Mouse (Mus musculus) midbrain, embryonic 16.5 days (tissue): Measurements from ENCODE around the gene Hibadh. TPM values are rescaled to one million over a fixed set of nuclear protein-coding genes. Genes with fewer than 3 reads are reported as not detected.
A peak's percentile ranks its signal among the peaks of the same experiment; 100 is the strongest.
"Not testable (repeated sequence)": the region's sequence is repeated elsewhere in the genome, so short reads cannot be mapped to it uniquely, and the experiment has no call there.

Experiments
- ATAC-seq: fragments of 200-750 bp; cut with Nextera tagmentation; 2 replicates; pipeline ENCODE4 v1.8.0; 2017; ENCODE audit warnings: moderate TSS enrichment
- H3K27ac ChIP-seq: fragments of 300-500 bp; sonication (generic); 2 replicates; pipeline ENCODE4 v1.5.1; 2014; ENCODE audit warnings: mild to moderate bottlenecking, low read length, mixed read lengths
- H3K27me3 ChIP-seq: fragments of 300-500 bp; sonication (generic); 2 replicates; pipeline ENCODE4 v1.6.1; 2014; ENCODE audit warnings: low read depth, low read length, mixed read lengths; ENCODE audit not compliant: control insufficient read depth, insufficient read depth
- H3K36me3 ChIP-seq: fragments of 300-500 bp; sonication (generic); 2 replicates; pipeline ENCODE4 v1.6.1; 2014; ENCODE audit warnings: mild to moderate bottlenecking, low read length, moderate library complexity, mixed read lengths; ENCODE audit not compliant: control insufficient read depth, insufficient read depth
- H3K4me1 ChIP-seq: fragments of 300-500 bp; sonication (generic); 2 replicates; pipeline ENCODE4 v1.6.1; 2014; ENCODE audit warnings: mild to moderate bottlenecking, low read length, mixed read lengths; ENCODE audit not compliant: control insufficient read depth, insufficient read depth
- H3K4me2 ChIP-seq: fragments of 300-500 bp; sonication (generic); 2 replicates; pipeline ENCODE4 v1.6.1; 2014; ENCODE audit warnings: mild to moderate bottlenecking, low read length, mixed read lengths
- H3K4me3 ChIP-seq: fragments of 300-500 bp; sonication (generic); 2 replicates; pipeline ENCODE4 v1.5.1; 2014; ENCODE audit warnings: low read depth, mild to moderate bottlenecking, low read length, moderate library complexity, mixed read lengths
- H3K9ac ChIP-seq: fragments of 300-500 bp; sonication (generic); 2 replicates; pipeline ENCODE4 v1.6.1; 2014; ENCODE audit warnings: low read depth, low read length, mixed read lengths
- H3K9me3 ChIP-seq: fragments of 300-500 bp; sonication (generic); replicated peaks from 2 replicates; pipeline ENCODE4 v1.6.1; 2014; ENCODE audit warnings: mild to moderate bottlenecking, low read length, mixed read lengths; ENCODE audit not compliant: control insufficient read depth, poor library complexity, severe bottlenecking
- WGBS: fragments of 180-500 bp; shearing (Covaris S2); extraction: QIAGEN DNeasy Blood & Tissue Kit; methylation state at CpG from one replicate; pipeline ENCODE4 v1.1.7; 2014; 5-methylcytosine and 5-hydroxymethylcytosine counted together
- polyA plus RNA-seq: library from polyadenylated mRNA; unstranded; fragments of >200 nt; fragmentation: Nextera tagmentation; extraction: Ambion mirVana; gene quantifications from 2 replicates; pipeline ENCODE4 v1.2.1, GENCODE M21; 2015

Hibadh gene
- polyA plus RNA-seq, result 58.4 and 64.7 TPM in 2 replicates

DNA sequence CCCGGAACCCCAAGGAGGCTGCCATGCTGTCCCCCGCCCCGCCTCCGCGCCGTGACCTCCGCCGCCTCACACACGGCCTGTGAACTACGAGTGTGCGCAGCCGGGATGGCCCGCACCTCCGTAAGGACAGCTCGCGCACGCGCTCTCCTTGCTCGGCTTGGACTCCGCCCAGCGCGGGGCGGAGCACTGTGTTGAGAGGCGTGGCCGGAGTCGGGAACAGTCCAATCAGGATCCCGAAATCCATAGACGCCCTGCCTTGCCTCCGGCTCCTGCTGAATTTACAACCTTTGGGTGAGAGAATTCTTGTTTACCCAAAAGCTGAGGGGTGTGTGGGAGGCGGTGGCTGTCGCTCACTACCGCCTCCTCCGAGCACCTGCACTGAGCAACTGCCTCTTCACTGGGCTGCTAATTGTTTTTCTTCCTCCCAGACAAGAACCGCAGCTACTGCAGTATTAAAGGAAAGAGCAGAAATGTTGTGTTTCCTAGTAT, at the start of gene Hibadh:
Gene Hibadh, minus strand, starts transcription at position 166 of the 489 bp plus-strand sequence.
- Histone ChIP-seq H3K4me1 (peaks cover 9% of the 10 kb centered on the region), H3K36me3 (no peaks in the 10 kb centered on the region), H3K9ac (peak within 1 kb of the TSS; percentile 85), H3K4me2 (peak within 1 kb of the TSS; percentile 85), H3K27me3 (no peaks in the 10 kb centered on the region), H3K9me3 (no peaks in the 10 kb centered on the region), H3K4me3 (peak within 1 kb of the TSS; percentile 75), H3K27ac (peak within 1 kb of the TSS; percentile 80)
- peak; percentile 100 for ATAC-seq
- under 1% methylated on average over 34 of the region's 34 CpGs for WGBS

DNA sequence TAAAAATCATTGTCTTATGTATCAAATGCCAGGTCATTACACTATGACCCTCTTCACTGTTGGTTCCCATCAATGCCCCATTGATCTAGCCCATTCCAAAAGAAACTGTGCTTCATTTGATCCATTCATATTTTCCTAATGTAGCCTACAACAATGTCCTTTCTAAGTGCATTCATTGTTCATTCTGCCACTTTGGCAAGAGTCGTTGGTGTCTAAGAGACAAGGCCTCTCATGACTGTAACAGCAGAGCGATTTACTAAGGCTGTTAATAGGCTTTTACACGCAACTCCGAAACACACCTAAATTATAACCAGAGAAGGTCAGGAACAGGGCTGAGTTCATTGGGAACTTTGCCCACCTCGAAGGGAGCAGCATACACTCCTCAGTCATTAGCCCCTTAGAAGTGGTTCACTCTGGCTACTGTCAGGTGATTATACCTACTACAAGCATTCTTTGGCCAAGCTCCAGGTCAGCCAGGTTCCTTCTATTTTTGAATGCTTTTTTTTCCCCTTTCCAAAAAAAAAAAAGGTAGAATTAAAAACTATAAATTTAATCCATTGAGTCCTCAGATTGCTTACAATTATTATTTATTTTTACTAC, 46.8 kb upstream of the Hibadh start:
- no peak for ATAC-seq
- 76% methylated on average over 5 of the region's 5 CpGs for WGBS
- Histone ChIP-seq H3K4me3 (no peak overlapping the region), H3K27me3 (no peaks in the 10 kb centered on the region), H3K36me3 (no peaks in the 10 kb centered on the region), H3K4me2 (no peak overlapping the region), H3K9ac (no peak overlapping the region), H3K9me3 (no peaks in the 10 kb centered on the region), H3K4me1 (no peaks in the 10 kb centered on the region), H3K27ac (no peak overlapping the region)

DNA sequence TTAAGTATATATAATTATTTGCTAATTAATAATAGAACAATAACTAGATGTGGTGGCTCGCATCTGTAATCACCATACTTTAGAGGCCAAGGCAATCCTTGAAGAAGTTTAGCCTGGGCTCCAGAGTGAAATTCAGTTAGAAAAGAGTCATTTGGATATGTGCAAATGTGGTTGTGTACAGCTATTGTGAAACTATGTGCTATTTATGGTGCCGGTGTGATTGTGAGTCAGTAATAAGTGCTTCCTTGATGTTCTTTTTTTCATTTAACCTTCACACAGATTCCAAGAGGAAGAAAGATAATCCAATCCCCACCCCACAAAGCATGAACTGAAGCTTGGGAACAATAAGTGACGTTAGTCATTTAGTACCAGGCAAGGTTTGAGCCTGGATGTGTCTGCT, 42.4 kb upstream of the Hibadh start:
- Histone ChIP-seq H3K4me1 (no peaks in the 10 kb centered on the region), H3K4me2 (no peak overlapping the region), H3K27ac (no peak overlapping the region), H3K27me3 (no peaks in the 10 kb centered on the region), H3K9ac (no peak overlapping the region), H3K4me3 (no peak overlapping the region), H3K9me3 (no peaks in the 10 kb centered on the region), H3K36me3 (no peaks in the 10 kb centered on the region)
- 87% methylated on average over 3 of the region's 3 CpGs for WGBS
- no peak for ATAC-seq

DNA sequence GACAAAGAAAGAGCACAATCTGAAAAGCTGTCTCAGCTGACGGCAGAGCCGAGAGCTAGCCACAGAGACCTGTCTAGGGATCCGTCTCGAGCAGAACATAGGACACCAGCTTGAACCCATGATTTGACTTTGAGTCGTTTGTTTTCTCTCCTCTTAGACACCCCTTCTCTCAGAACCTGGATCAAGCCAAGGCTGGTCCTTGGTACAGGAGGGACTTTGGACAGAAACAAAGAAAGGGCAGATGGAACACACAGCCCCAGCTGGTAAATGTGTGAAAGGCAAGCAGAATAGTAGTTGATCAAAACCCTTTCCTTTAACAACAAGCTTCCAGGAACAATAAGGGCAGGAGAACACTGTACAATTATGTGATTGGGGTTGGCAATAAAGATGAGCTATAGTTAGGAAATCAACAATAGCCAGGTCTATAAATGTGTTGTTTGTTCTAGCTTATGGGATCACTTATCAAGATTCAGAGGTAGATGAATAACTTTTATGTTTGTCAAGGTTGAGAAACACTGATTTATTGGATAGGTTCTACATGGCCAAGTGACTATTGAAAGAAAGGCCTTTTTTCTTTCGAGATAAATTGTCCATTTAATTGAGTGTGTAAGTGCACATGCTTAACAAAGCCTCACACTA, 41.8 kb upstream of the Hibadh start:
- Histone ChIP-seq H3K4me1 (no peaks in the 10 kb centered on the region), H3K27ac (no peak overlapping the region), H3K9me3 (no peaks in the 10 kb centered on the region), H3K27me3 (no peaks in the 10 kb centered on the region), H3K36me3 (no peaks in the 10 kb centered on the region), H3K4me2 (no peak overlapping the region), H3K9ac (no peak overlapping the region), H3K4me3 (no peak overlapping the region)
- 79% methylated on average over 6 of the region's 6 CpGs for WGBS
- ATAC-seq, result no peak

DNA sequence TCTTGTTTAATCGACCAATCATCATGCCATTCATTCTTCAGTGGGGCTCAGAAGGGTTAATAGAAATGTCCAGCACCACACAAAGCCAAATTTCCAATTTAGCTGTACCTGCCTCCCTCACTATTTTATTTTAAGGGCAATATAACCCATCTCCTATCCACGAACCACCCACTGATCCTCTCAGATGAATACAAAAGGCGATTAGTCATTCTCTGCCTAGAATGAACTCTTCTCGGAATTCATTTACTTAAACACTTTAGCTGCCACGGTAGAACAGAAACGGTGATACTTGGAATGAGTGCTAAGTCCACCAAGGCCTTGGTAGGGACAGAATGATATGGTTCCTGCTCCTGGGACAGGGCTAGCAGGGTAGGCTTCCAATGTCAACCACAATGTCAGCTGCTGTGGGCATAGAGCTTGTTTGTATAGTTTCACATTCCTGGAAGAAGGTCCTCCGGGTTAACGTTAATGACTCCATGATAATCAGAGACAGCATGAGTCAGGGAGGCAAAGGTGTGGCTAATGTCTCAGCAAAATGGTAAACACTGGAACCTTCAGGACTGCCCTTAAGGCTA, 40.4 kb upstream of the Hibadh start:
- no peak overlapping the region for H3K4me2 ChIP-seq
- no peaks in the 10 kb centered on the region for H3K9me3 ChIP-seq
- no peaks in the 10 kb centered on the region for H3K27me3 ChIP-seq
- H3K9ac ChIP-seq, result no peak overlapping the region
- H3K27ac ChIP-seq, result no peak overlapping the region
- no peak overlapping the region for H3K4me3 ChIP-seq
- ATAC-seq, result no peak
- no peaks in the 10 kb centered on the region for H3K36me3 ChIP-seq
- no peaks in the 10 kb centered on the region for H3K4me1 ChIP-seq
- whole genome bisulfite sequencing, result 53% methylated on average over 8 of the region's 8 CpGs

DNA sequence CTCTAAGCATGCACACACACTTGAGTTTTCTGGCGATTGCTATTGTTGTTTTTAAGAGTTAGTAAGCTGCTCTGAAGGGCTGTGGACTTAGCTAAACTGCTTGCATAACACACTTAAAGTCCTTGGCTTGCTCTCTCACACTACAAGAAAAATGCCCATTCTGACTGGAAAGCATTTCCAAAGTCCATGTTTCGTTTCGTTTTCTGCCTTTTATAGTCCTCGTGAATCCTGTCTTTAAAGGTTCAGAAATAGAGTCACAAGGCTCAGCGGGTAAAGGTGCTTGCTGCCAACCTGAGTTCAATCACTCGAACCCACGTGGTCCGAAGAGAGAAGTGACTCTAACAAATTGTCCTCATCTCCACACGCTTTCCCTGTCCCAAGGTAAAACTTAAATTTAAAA, 39.4 kb upstream of the Hibadh start:
- no peaks in the 10 kb centered on the region for H3K4me1 ChIP-seq
- no peaks in the 10 kb centered on the region for H3K36me3 ChIP-seq
- no peak overlapping the region for H3K4me2 ChIP-seq
- ATAC-seq, result no peak
- H3K9ac ChIP-seq, result no peak overlapping the region
- 85% methylated on average over 9 of the region's 9 CpGs for WGBS
- H3K27me3 ChIP-seq, result no peaks in the 10 kb centered on the region
- H3K4me3 ChIP-seq, result no peak overlapping the region
- no peak overlapping the region for H3K27ac ChIP-seq
- H3K9me3 ChIP-seq, result no peaks in the 10 kb centered on the region

DNA sequence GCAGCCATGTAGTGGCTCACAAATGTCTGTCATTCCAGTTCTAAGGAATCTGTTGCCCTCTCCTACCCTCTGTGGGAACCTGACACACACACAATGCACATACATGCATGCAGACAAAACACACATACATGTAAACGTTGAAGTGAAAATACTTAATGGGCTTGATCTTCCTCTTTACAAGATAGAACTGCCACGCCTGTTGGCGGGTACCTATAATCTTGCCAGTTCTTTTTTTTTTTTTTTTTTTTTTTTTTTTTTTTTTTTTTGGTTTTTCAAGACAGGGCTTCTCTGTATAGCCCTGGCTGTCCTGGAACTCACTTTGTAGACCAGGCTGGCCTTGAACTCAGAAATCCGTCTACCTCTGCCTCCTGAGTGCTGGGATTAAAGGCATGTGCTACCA, 37.3 kb upstream of the Hibadh start:
- H3K9ac ChIP-seq, ATAC-seq, H3K4me1 ChIP-seq, H3K4me3 ChIP-seq, H3K27me3 ChIP-seq, H3K4me2 ChIP-seq, H3K27ac ChIP-seq, H3K36me3 ChIP-seq, H3K9me3 ChIP-seq: not testable (repeated sequence)
- 87% methylated on average over 4 of the region's 4 CpGs for WGBS

DNA sequence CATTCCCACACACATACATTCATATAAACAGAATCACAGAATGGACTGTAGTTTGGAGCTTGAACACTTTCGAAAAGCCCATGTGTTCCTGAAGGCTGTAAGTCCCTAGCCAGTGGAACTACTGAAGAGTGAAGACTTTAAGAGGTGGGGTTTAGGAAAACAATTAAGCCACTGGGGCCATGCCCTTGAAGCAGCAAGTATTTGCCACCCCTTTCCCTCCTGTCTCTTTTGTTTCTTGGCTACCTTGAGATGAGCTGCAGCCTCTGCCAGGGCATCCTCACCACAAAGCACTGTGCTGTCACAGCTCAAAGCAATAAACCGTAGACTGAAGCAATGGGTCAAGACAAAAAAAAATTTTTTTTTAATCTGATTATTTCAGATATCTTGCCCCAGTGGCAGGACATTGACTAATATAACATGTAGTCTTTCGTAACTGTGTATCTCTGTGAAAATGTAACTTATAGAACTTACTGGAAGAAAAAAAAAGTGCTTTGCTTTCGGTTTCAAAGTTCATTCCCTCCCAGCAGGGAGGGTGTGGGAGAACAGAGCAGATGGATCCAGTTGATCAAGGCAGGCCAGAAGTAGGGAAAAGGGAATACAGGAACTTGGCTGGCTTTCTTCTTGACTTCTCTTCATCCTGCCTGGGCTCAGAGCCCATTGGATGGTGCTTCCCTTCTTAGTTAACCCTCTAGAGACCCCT, 35.2 kb upstream of the Hibadh start:
- Histone ChIP-seq H3K9me3 (no peaks in the 10 kb centered on the region), H3K4me3 (no peak overlapping the region), H3K9ac (no peak overlapping the region), H3K36me3 (no peaks in the 10 kb centered on the region), H3K4me1 (no peaks in the 10 kb centered on the region), H3K27ac (no peak overlapping the region), H3K4me2 (no peak overlapping the region), H3K27me3 (no peaks in the 10 kb centered on the region)
- 71% methylated on average over 4 of the region's 4 CpGs for WGBS
- no peak for ATAC-seq

DNA sequence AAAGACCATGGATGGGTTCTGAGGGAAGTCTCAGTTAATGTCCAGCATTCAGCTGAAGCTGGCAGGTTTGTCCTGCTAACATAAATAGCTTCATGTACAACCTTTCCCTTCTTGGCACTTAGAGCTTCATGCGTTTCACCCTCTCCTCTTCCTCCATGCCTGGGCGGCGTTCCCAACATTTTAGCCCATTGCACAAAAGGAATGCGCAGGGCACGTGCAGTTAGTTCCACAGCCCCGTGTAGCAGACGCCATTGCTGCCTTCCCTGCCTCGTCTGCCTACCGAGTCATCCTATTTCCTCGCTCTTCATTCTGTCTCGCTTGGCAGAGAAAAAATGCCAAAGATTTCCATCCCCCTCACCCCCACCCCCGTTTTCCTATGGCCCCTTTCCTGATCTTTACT, 34.4 kb upstream of the Hibadh start:
- no peak overlapping the region for H3K27ac ChIP-seq
- 82% methylated on average over 12 of the region's 12 CpGs for WGBS
- H3K4me3 ChIP-seq, result no peak overlapping the region
- no peaks in the 10 kb centered on the region for H3K27me3 ChIP-seq
- no peaks in the 10 kb centered on the region for H3K4me1 ChIP-seq
- no peaks in the 10 kb centered on the region for H3K9me3 ChIP-seq
- no peak overlapping the region for H3K4me2 ChIP-seq
- H3K9ac ChIP-seq, result no peak overlapping the region
- ATAC-seq, result no peak
- no peaks in the 10 kb centered on the region for H3K36me3 ChIP-seq
